In the genomic region with DNA sequence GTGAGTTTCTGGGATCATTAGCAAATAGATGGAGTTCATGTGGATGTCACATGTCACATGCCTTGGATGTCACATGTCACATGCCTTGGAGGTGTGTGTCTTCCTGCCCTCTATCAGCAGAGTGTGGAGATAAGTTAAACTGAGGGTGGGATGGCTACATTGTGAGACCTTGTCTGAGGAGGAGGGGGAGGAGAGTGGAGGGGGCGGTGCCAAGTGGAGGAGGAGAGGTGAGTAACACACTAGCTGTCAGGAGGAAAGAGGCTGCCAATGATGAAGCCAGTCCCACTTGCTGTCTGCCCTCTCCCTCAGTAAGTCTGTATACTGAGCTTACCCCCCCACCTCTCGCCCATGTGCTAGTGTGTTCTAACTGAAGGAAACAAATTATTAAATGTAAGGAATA, we compare ENCODE assay signal across 7 mouse cellular contexts.
DNase-seq lines count a peak whose midpoint lies in the region; ATAC-seq and TF ChIP-seq lines count a peak whose summit lies in the region.
"Not testable (repeated sequence)": the region's sequence is repeated elsewhere in the genome, so short reads cannot be mapped to it uniquely, and the experiment has no call there.

No protein-coding gene starts in this region.

- 88% methylated on average over 2 of the region's 2 CpGs for WGBS in forebrain, embryonic 12.5 days
- 59% methylated on average over 2 of the region's 2 CpGs for WGBS in heart, postnatal 0 days
- WGBS in limb, embryonic 11.5 days = 78% methylated on average over 2 of the region's 2 CpGs
- WGBS in lung, embryonic 14.5 days = 59% methylated on average over 2 of the region's 2 CpGs
- WGBS in stomach, embryonic 14.5 days = 72% methylated on average over 2 of the region's 2 CpGs

- not testable (repeated sequence) for H3K4me3 ChIP-seq in forebrain, embryonic 12.5 days (replicated peaks); heart, postnatal 0 days (ENCODE audit: low read depth, low read length); limb, embryonic 11.5 days (ENCODE audit: low read depth, low read length); lung, embryonic 14.5 days (ENCODE audit: low read depth, low read length); stomach, embryonic 14.5 days (ENCODE audit: low read depth, low read length)

- H3K4me2 ChIP-seq in forebrain, embryonic 12.5 days; heart, postnatal 0 days (ENCODE audit: low read depth, low read length); limb, embryonic 11.5 days (ENCODE audit: low read depth, severe bottlenecking); lung, embryonic 14.5 days; stomach, embryonic 14.5 days (replicated peaks; ENCODE audit: low read depth, low read length): not testable (repeated sequence)

- not testable (repeated sequence) for H3K27ac ChIP-seq in forebrain, embryonic 12.5 days; heart, postnatal 0 days (ENCODE audit: low read depth); limb, embryonic 11.5 days (replicated peaks; ENCODE audit: low read depth, low read length); lung, embryonic 14.5 days (ENCODE audit: low read depth); stomach, embryonic 14.5 days (ENCODE audit: low read length)

- not testable (repeated sequence) for H3K36me3 ChIP-seq in forebrain, embryonic 12.5 days (replicated peaks); heart, postnatal 0 days (replicated peaks; ENCODE audit: control insufficient read depth, insufficient read depth, low read length); limb, embryonic 11.5 days (ENCODE audit: control insufficient read depth, insufficient read depth, low read length); lung, embryonic 14.5 days (ENCODE audit: insufficient read depth); stomach, embryonic 14.5 days (ENCODE audit: control insufficient read depth, insufficient read depth, low read length)

- ATAC-seq in forebrain, embryonic 12.5 days (ENCODE audit: low FRiP score) = 0 out of 2 replicates have a peak, but pooled peaks have one; percentile 41
- not testable (repeated sequence) for ATAC-seq in heart, postnatal 0 days (ENCODE audit: insufficient read depth, low read depth); lung, embryonic 14.5 days (ENCODE audit: insufficient read depth)
- 0 out of 2 replicates have a peak, but pooled peaks have one; percentile 14 for ATAC-seq in limb, embryonic 11.5 days (ENCODE audit: insufficient number of reproducible peaks, low FRiP score, low TSS enrichment, low read depth)
- ATAC-seq in stomach, embryonic 14.5 days (ENCODE audit: insufficient number of reproducible peaks, insufficient read depth, low FRiP score, low read depth) = peak; percentile 10; the same call in 1 of the 2 replicates

- H3K9ac ChIP-seq in forebrain, embryonic 12.5 days; heart, postnatal 0 days (replicated peaks; ENCODE audit: low read depth, low read length); limb, embryonic 11.5 days (ENCODE audit: low read length); lung, embryonic 14.5 days; stomach, embryonic 14.5 days (replicated peaks; ENCODE audit: low read depth, low read length): not testable (repeated sequence)

- DNase-seq in 3T3-L1 (ENCODE audit: low read depth, low spot score) (peak; percentile 45), ZHBTc4 (ENCODE audit: low read depth, low spot score) (peak; percentile 33)
- peak; percentile 4 for DNase-seq in heart, postnatal 0 days (ENCODE audit: low spot score)
- peak; percentile 21 for DNase-seq in limb, embryonic 11.5 days (ENCODE audit: low spot score)
- peak; percentile 0 for DNase-seq in lung, embryonic 14.5 days

- not testable (repeated sequence) for TF ChIP-seq EP300 in heart, postnatal 0 days (IDR thresholded peaks at IDR 0.05; ENCODE audit: low read depth)

- H3K27me3 ChIP-seq in forebrain, embryonic 12.5 days; heart, postnatal 0 days (ENCODE audit: control insufficient read depth, insufficient read depth, low read length); limb, embryonic 11.5 days (ENCODE audit: control insufficient read depth, insufficient read depth, low read length); lung, embryonic 14.5 days (ENCODE audit: insufficient read depth, low read length); stomach, embryonic 14.5 days (ENCODE audit: control insufficient read depth, insufficient read depth, low read length): not testable (repeated sequence)

- not testable (repeated sequence) for TF ChIP-seq CTCF in heart, postnatal 0 days (IDR thresholded peaks at IDR 0.05; ENCODE audit: low read depth); lung, embryonic 14.5 days (IDR thresholded peaks at IDR 0.05; ENCODE audit: low read depth)

- H3K4me1 ChIP-seq in forebrain, embryonic 12.5 days; heart, postnatal 0 days (ENCODE audit: control insufficient read depth, insufficient read depth); limb, embryonic 11.5 days (ENCODE audit: control insufficient read depth, insufficient read depth, low read length); lung, embryonic 14.5 days (ENCODE audit: insufficient read depth); stomach, embryonic 14.5 days (ENCODE audit: control insufficient read depth, insufficient read depth, low read length): not testable (repeated sequence)

- not testable (repeated sequence) for H3K9me3 ChIP-seq in forebrain, embryonic 12.5 days; heart, postnatal 0 days (replicated peaks; ENCODE audit: control insufficient read depth, low read length); limb, embryonic 11.5 days (ENCODE audit: control insufficient read depth, low read length); lung, embryonic 14.5 days (ENCODE audit: low read depth, low read length); stomach, embryonic 14.5 days (ENCODE audit: control insufficient read depth, low read depth, low read length)
